Mouse (Mus musculus) cerebellum, adult 2 months (tissue): Measurements from ENCODE around the gene Gm7075.

ENCODE experiments used
- CTCF ChIP-seq: fragments of 200-500 bp; IDR thresholded peaks from 2 replicates; pipeline ENCODE4 v1.5.1; 2011; ENCODE audit warnings: low read depth, mild to moderate bottlenecking, control low read depth, low read length, moderate library complexity, borderline replicate concordance; ENCODE audit not compliant: insufficient read depth
- POLR2A ChIP-seq: fragments of 200-500 bp; IDR thresholded peaks from 2 replicates; pipeline ENCODE4 v1.6.1; 2011; ENCODE audit warnings: low read length, control low read depth, borderline replicate concordance; ENCODE audit not compliant: insufficient read depth

DNA sequence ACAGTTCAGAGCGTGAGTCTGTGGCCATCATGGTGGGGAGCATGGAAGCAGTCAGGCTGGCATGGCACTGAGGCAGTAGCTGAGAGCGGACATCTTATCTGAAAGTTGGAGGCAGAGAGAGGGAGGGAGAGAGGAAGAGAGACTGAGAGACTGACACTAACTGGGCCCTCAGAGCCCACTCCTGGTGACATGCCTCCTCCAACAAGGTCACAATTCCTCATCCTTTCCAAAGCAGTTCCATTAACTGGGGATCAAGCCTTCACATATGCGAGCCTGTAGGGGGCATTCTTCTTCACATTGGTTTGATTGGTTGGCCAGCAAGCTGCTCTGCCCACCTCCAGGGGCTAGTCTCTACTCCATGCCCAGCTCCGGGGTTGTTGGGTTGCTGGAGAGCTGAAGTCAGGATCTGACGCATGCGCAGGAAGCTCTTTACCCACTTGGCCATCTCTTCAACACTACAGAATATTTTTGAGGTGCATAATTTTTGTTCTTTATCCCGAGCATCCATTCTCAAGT is 9.7 kb upstream of the Gm7075 start:
- TF ChIP-seq CTCF (no peak), POLR2A (no peak)
